ENCODE assay signal across 26 mouse cellular contexts in genomic region chr5:35539576-35539975, GRCm38 (mm10). TPM values are rescaled to one million over a fixed set of nuclear protein-coding genes. Genes with fewer than 3 reads are reported as not detected.
A peak's percentile ranks its signal among the peaks of the same experiment; 100 is the strongest.
DNase-seq lines count a peak whose midpoint lies in the region; ATAC-seq and TF ChIP-seq lines count a peak whose summit lies in the region.
"Had no signal": no experiment of that assay in that cellular context is flagged by ENCODE, and none has a peak within 500 bp of the region (broad histone marks: within the 10 kb centered on the region; RNA-seq: fewer than 3 reads in every experiment).

No protein-coding gene starts in this region.

- no peaks in the 10 kb centered on the region for H3K9me3 ChIP-seq in intestine, embryonic 14.5 days (ENCODE audit: control insufficient read depth, low read length)
- H3K9me3 ChIP-seq in intestine, postnatal 0 days (ENCODE audit: control insufficient read depth) = no peaks in the 10 kb centered on the region
- no peaks in the 10 kb centered on the region for H3K9me3 ChIP-seq in midbrain, embryonic 13.5 days
- no peaks in the 10 kb centered on the region for H3K9me3 ChIP-seq in midbrain, embryonic 16.5 days (replicated peaks; ENCODE audit: control insufficient read depth, low read length, poor library complexity, severe bottlenecking)
- H3K9me3 ChIP-seq: embryonic facial prominence, embryonic 13.5 days; forebrain, embryonic 13.5 days; heart, embryonic 10.5 days; limb, embryonic 10.5 days; liver, embryonic 15.5 days; midbrain, embryonic 10.5 days; stomach, embryonic 15.5 days had no signal

- H3K36me3 ChIP-seq in intestine, embryonic 14.5 days (ENCODE audit: control insufficient read depth, insufficient read depth, low read length) = no peaks in the 10 kb centered on the region
- no peaks in the 10 kb centered on the region for H3K36me3 ChIP-seq in intestine, postnatal 0 days (ENCODE audit: control insufficient read depth, insufficient read depth)
- no peaks in the 10 kb centered on the region for H3K36me3 ChIP-seq in midbrain, embryonic 13.5 days
- H3K36me3 ChIP-seq in midbrain, embryonic 16.5 days (ENCODE audit: control insufficient read depth, insufficient read depth, low read length) = no peaks in the 10 kb centered on the region
- H3K36me3 ChIP-seq: embryonic facial prominence, embryonic 13.5 days; heart, embryonic 10.5 days; limb, embryonic 10.5 days; liver, embryonic 15.5 days; midbrain, embryonic 10.5 days; stomach, embryonic 15.5 days had no signal

- H3K9ac ChIP-seq in intestine, embryonic 14.5 days (ENCODE audit: low read length) = no peak overlapping the region
- no peak overlapping the region for H3K9ac ChIP-seq in intestine, postnatal 0 days (ENCODE audit: low read depth, low read length)
- 0 out of 2 replicates have a peak overlapping the region, but pooled peaks have one; percentile 28 for H3K9ac ChIP-seq in midbrain, embryonic 13.5 days (replicated peaks)
- H3K9ac ChIP-seq in midbrain, embryonic 16.5 days (ENCODE audit: low read depth, low read length) = no peak overlapping the region
- H3K9ac ChIP-seq: embryonic facial prominence, embryonic 13.5 days; forebrain, embryonic 13.5 days; hindbrain, embryonic 14.5 days; liver, embryonic 15.5 days; stomach, embryonic 15.5 days had no signal

- no peak overlapping the region for H3K4me2 ChIP-seq in intestine, embryonic 14.5 days (ENCODE audit: low read length)
- no peak overlapping the region for H3K4me2 ChIP-seq in intestine, postnatal 0 days (replicated peaks; ENCODE audit: low read depth)
- no peak overlapping the region for H3K4me2 ChIP-seq in midbrain, embryonic 13.5 days (replicated peaks)
- H3K4me2 ChIP-seq in midbrain, embryonic 16.5 days (ENCODE audit: low read length) = no peak overlapping the region
- H3K4me2 ChIP-seq: embryonic facial prominence, embryonic 13.5 days; forebrain, embryonic 13.5 days; hindbrain, embryonic 14.5 days; liver, embryonic 15.5 days; stomach, embryonic 15.5 days had no signal

- ATAC-seq in intestine, embryonic 14.5 days (replicated peaks; ENCODE audit: low FRiP score, low TSS enrichment, low read depth) = no peak
- ATAC-seq in intestine, postnatal 0 days = no peak
- no peak for ATAC-seq in midbrain, embryonic 13.5 days
- ATAC-seq in midbrain, embryonic 16.5 days = no peak
- ATAC-seq: forebrain, embryonic 13.5 days; inflammation-experienced regulatory T-cells, adult 6 months had no signal

- DNase-seq in intestine, embryonic 14.5 days (ENCODE audit: low spot score) = no peak
- peak; percentile 34 for DNase-seq in kidney, postnatal 14 days
- no peak for DNase-seq in kidney, adult 18-20 months
- DNase-seq in retina, postnatal 7 days (ENCODE audit: low read depth, low spot score) = peak; percentile 21
- no peak for DNase-seq in gastrocnemius, adult 18-20 months (ENCODE audit: low spot score)
- DNase-seq: adrenal gland, postnatal 10 days; cerebellum, adult 2 months; gastrocnemius, adult 2 months; heart, postnatal 4 days; liver; right cerebral cortex, adult 18-20 months; thymus, postnatal 25 days had no signal

- no peak overlapping the region for H3K4me3 ChIP-seq in intestine, embryonic 14.5 days (ENCODE audit: low read depth, low read length)
- H3K4me3 ChIP-seq in intestine, postnatal 0 days (ENCODE audit: low read depth, low read length) = no peak overlapping the region
- H3K4me3 ChIP-seq in midbrain, embryonic 13.5 days (replicated peaks) = no peak overlapping the region
- no peak overlapping the region for H3K4me3 ChIP-seq in midbrain, embryonic 16.5 days (ENCODE audit: low read depth, low read length)
- H3K4me3 ChIP-seq: embryonic facial prominence, embryonic 13.5 days; forebrain, embryonic 13.5 days; gastrocnemius, adult 2 months; heart, embryonic 10.5 days; layer of hippocampus, adult 2 months; limb, embryonic 10.5 days; liver, embryonic 15.5 days; midbrain, embryonic 10.5 days; stomach, embryonic 15.5 days had no signal

- H3K4me1 ChIP-seq in intestine, embryonic 14.5 days (replicated peaks; ENCODE audit: control insufficient read depth, insufficient read depth, low read length) = peaks cover 18% of the 10 kb centered on the region; the same call in 1 of the 2 replicates
- 0 out of 2 replicates have a peak, but pooled peaks cover 3% of the 10 kb centered on the region for H3K4me1 ChIP-seq in intestine, postnatal 0 days (replicated peaks; ENCODE audit: control insufficient read depth, insufficient read depth, low read length)
- H3K4me1 ChIP-seq in midbrain, embryonic 13.5 days (replicated peaks) = no peaks in the 10 kb centered on the region
- no peaks in the 10 kb centered on the region for H3K4me1 ChIP-seq in midbrain, embryonic 16.5 days (ENCODE audit: control insufficient read depth, insufficient read depth, low read length)
- H3K4me1 ChIP-seq: forebrain, embryonic 13.5 days; liver, embryonic 15.5 days; midbrain, embryonic 10.5 days had no signal

- WGBS in intestine, embryonic 14.5 days = 60% methylated on average over 4 of the region's 4 CpGs
- WGBS in intestine, postnatal 0 days = 55% methylated on average over 4 of the region's 4 CpGs
- 47% methylated on average over 4 of the region's 4 CpGs for WGBS in midbrain, embryonic 13.5 days
- 53% methylated on average over 4 of the region's 4 CpGs for WGBS in midbrain, embryonic 16.5 days

- no peaks in the 10 kb centered on the region for H3K27me3 ChIP-seq in intestine, embryonic 14.5 days (replicated peaks; ENCODE audit: control insufficient read depth, insufficient read depth, low read length)
- H3K27me3 ChIP-seq in intestine, postnatal 0 days (replicated peaks; ENCODE audit: control insufficient read depth, insufficient read depth, low read length) = no peaks in the 10 kb centered on the region; the same call in 1 of the 2 replicates
- no peaks in the 10 kb centered on the region for H3K27me3 ChIP-seq in midbrain, embryonic 13.5 days
- no peaks in the 10 kb centered on the region for H3K27me3 ChIP-seq in midbrain, embryonic 16.5 days (ENCODE audit: control insufficient read depth, insufficient read depth, low read depth, low read length)
- H3K27me3 ChIP-seq: embryonic facial prominence, embryonic 13.5 days; forebrain, embryonic 13.5 days; liver, embryonic 15.5 days; stomach, embryonic 15.5 days had no signal

- TF ChIP-seq CTCF in intestine, postnatal 0 days (IDR thresholded peaks at IDR 0.05; ENCODE audit: low read depth) = no peak

- H3K27ac ChIP-seq in intestine, embryonic 14.5 days (ENCODE audit: low read depth) = peak overlapping the region; percentile 71; the same call in 1 of the 2 replicates
- no peak overlapping the region for H3K27ac ChIP-seq in intestine, postnatal 0 days (ENCODE audit: low read depth, low read length)
- H3K27ac ChIP-seq in midbrain, embryonic 13.5 days = no peak overlapping the region
- H3K27ac ChIP-seq in midbrain, embryonic 16.5 days (ENCODE audit: low read length) = no peak overlapping the region
- H3K27ac ChIP-seq: forebrain, embryonic 13.5 days; gastrocnemius, adult 2 months; heart, embryonic 10.5 days; hindbrain, embryonic 14.5 days; layer of hippocampus, adult 2 months; limb, embryonic 10.5 days; liver, embryonic 15.5 days; macrophage; midbrain, embryonic 10.5 days; stomach, embryonic 15.5 days had no signal

RNA-seq across cellular contexts. Expression of gene Cpz, which starts 14.1 kb away (rescaled TPM):
- 11.7 and 12.4 TPM in 2 replicates for polyA plus RNA-seq in intestine, embryonic 14.5 days (2014; fragmentation: Nextera tagmentation; extraction: Ambion mirVana)
- 4.0 and 4.4 TPM in 2 replicates for polyA plus RNA-seq in intestine, postnatal 0 days (2015; fragmentation: Nextera tagmentation; extraction: Ambion mirVana)
- polyA plus RNA-seq in midbrain, embryonic 13.5 days (2015; fragmentation: Nextera tagmentation; extraction: Ambion mirVana) = 1.0 and 1.4 TPM in 2 replicates
- 0.75 and 1.5 TPM in 2 replicates for polyA plus RNA-seq in midbrain, embryonic 16.5 days (2015; fragmentation: Nextera tagmentation; extraction: Ambion mirVana)
- under 1 TPM in 1 of 2 experiments, not detected in 1; 0.12 TPM for total RNA-seq in gastrocnemius, adult 18-20 months (2021)
- total RNA-seq: layer of hippocampus, adult 2 months had no signal
- polyA plus RNA-seq: inflammation-experienced regulatory T-cells, adult 6 months; macrophage had no signal

RNA-seq across cellular contexts. Expression of gene Trmt44, which starts 35.3 kb away (rescaled TPM):
- 8.9 and 9.5 TPM in 2 replicates for polyA plus RNA-seq in intestine, embryonic 14.5 days (2014; fragmentation: Nextera tagmentation; extraction: Ambion mirVana)
- 3.6 and 4.6 TPM in 2 replicates for polyA plus RNA-seq in intestine, postnatal 0 days (2015; fragmentation: Nextera tagmentation; extraction: Ambion mirVana)
- polyA plus RNA-seq in midbrain, embryonic 13.5 days (2015; fragmentation: Nextera tagmentation; extraction: Ambion mirVana) = 7.0 and 7.2 TPM in 2 replicates
- polyA plus RNA-seq in midbrain, embryonic 16.5 days (2015; fragmentation: Nextera tagmentation; extraction: Ambion mirVana) = 6.8 and 7.0 TPM in 2 replicates
- 1 to 10 TPM; 1.7 TPM for total RNA-seq in gastrocnemius, adult 18-20 months (2021)

RNA-seq across cellular contexts. Expression of gene Acox3, which starts 43.3 kb away (rescaled TPM):
- 13.2 and 15.1 TPM in 2 replicates for polyA plus RNA-seq in intestine, embryonic 14.5 days (2014; fragmentation: Nextera tagmentation; extraction: Ambion mirVana)
- polyA plus RNA-seq in intestine, postnatal 0 days (2015; fragmentation: Nextera tagmentation; extraction: Ambion mirVana) = 19.7 and 21.4 TPM in 2 replicates
- polyA plus RNA-seq in midbrain, embryonic 13.5 days (2015; fragmentation: Nextera tagmentation; extraction: Ambion mirVana) = 15.5 and 17.0 TPM in 2 replicates
- 14.2 and 14.9 TPM in 2 replicates for polyA plus RNA-seq in midbrain, embryonic 16.5 days (2015; fragmentation: Nextera tagmentation; extraction: Ambion mirVana)
- total RNA-seq in gastrocnemius, adult 18-20 months (2021) = 10 to 100 TPM; 17.3 to 18.2 TPM

Comparison
In these comparisons a context has a peak if more than half of its experiments do, and no peak if none do; other contexts are left out.
1. DNase-seq: peak in kidney, postnatal 14 days (single experiment) and retina, postnatal 7 days (single experiment); none in intestine, embryonic 14.5 days (single experiment), kidney, adult 18-20 months (single experiment) and gastrocnemius, adult 18-20 months (single experiment).